Comparison of ENCODE assay signal across 9 mouse cellular contexts in genomic region chr3:92153322-92153721, GRCm38 (mm10). TPM values are rescaled to one million over a fixed set of nuclear protein-coding genes. Genes with fewer than 3 reads are reported as not detected.
DNase-seq lines count a peak whose midpoint lies in the region; ATAC-seq lines count a peak whose summit lies in the region.
"Had no signal": no experiment of that assay in that cellular context is flagged by ENCODE, and none has a peak within 500 bp of the region (broad histone marks: within the 10 kb centered on the region; RNA-seq: fewer than 3 reads in every experiment).

No protein-coding gene starts in this region.

- no peak overlapping the region for H3K4me2 ChIP-seq in kidney, embryonic 14.5 days (replicated peaks; ENCODE audit: low read depth, low read length)
- H3K4me2 ChIP-seq in hindbrain, embryonic 11.5 days (replicated peaks; ENCODE audit: low read depth, low read length), result no peak overlapping the region
- H3K4me2 ChIP-seq: embryonic facial prominence, embryonic 13.5 days had no signal

- no peak overlapping the region for H3K9ac ChIP-seq in kidney, embryonic 14.5 days (ENCODE audit: low read depth, low read length)
- no peak overlapping the region for H3K9ac ChIP-seq in hindbrain, embryonic 11.5 days (ENCODE audit: low read depth, low read length)
- H3K9ac ChIP-seq: embryonic facial prominence, embryonic 13.5 days had no signal

- ATAC-seq in kidney, embryonic 14.5 days (ENCODE audit: low FRiP score, low TSS enrichment), result no peak
- no peak for ATAC-seq in hindbrain, embryonic 11.5 days (ENCODE audit: low FRiP score)

- H3K27me3 ChIP-seq in kidney, embryonic 14.5 days (ENCODE audit: control insufficient read depth, insufficient read depth, low read length), result no peaks in the 10 kb centered on the region
- H3K27me3 ChIP-seq in hindbrain, embryonic 11.5 days (ENCODE audit: control insufficient read depth, insufficient read depth, low read length), result no peaks in the 10 kb centered on the region
- H3K27me3 ChIP-seq: embryonic facial prominence, embryonic 13.5 days had no signal

- no peaks in the 10 kb centered on the region for H3K9me3 ChIP-seq in kidney, embryonic 14.5 days (ENCODE audit: control insufficient read depth, low read length)
- H3K9me3 ChIP-seq in hindbrain, embryonic 11.5 days (ENCODE audit: control insufficient read depth, low read length), result no peaks in the 10 kb centered on the region
- H3K9me3 ChIP-seq: embryonic facial prominence, embryonic 13.5 days had no signal

- intact Hi-C loops in gastrocnemius, postnatal 14 days (cut with DNase I; ENCODE audit: low total_unique reads), result no loop called here

- no peaks in the 10 kb centered on the region for H3K4me1 ChIP-seq in kidney, embryonic 14.5 days (ENCODE audit: control insufficient read depth, insufficient read depth, low read length)
- no peaks in the 10 kb centered on the region for H3K4me1 ChIP-seq in hindbrain, embryonic 11.5 days (replicated peaks; ENCODE audit: control insufficient read depth, insufficient read depth, low read length)
- H3K4me1 ChIP-seq: embryonic facial prominence, embryonic 13.5 days had no signal

- peak; percentile 32 for DNase-seq in kidney, adult 18-20 months
- peak; percentile 27 for DNase-seq in MEL-GATA-1-ER (ENCODE audit: extremely low read depth, low read depth)
- peak; percentile 9 for DNase-seq in c-Kit-negative CD71-positive TER-119-positive erythroid progenitor cells, embryonic 14.5 days (ENCODE audit: low read depth, low spot score)
- DNase-seq in hindbrain, embryonic 11.5 days (ENCODE audit: low spot score), result peak; percentile 78
- DNase-seq in left cerebral cortex, adult 18-20 months (ENCODE audit: low spot score in 2 of 2), result peak; percentile 44 to 63
- DNase-seq in retina, embryonic 14.5 days (ENCODE audit: low spot score), result peak; percentile 82
- no peak for DNase-seq in gastrocnemius, postnatal 14 days

- no peaks in the 10 kb centered on the region for H3K36me3 ChIP-seq in kidney, embryonic 14.5 days (ENCODE audit: control insufficient read depth, insufficient read depth, low read length)
- no peaks in the 10 kb centered on the region for H3K36me3 ChIP-seq in hindbrain, embryonic 11.5 days (ENCODE audit: control insufficient read depth, insufficient read depth, low read length)
- H3K36me3 ChIP-seq: embryonic facial prominence, embryonic 13.5 days had no signal

- no peak overlapping the region for H3K4me3 ChIP-seq in kidney, embryonic 14.5 days (ENCODE audit: low read length)
- H3K4me3 ChIP-seq in hindbrain, embryonic 11.5 days (ENCODE audit: low read depth, low read length), result no peak overlapping the region
- H3K4me3 ChIP-seq: embryonic facial prominence, embryonic 13.5 days had no signal

- H3K27ac ChIP-seq in kidney, embryonic 14.5 days (ENCODE audit: low read depth, low read length), result no peak overlapping the region
- H3K27ac ChIP-seq in hindbrain, embryonic 11.5 days (ENCODE audit: low read depth, low read length), result no peak overlapping the region
- H3K27ac ChIP-seq: embryonic facial prominence, embryonic 13.5 days had no signal

RNA-seq across cellular contexts. Expression of gene Lelp1, which starts 10.8 kb away (rescaled TPM):
- polyA plus RNA-seq in kidney, embryonic 14.5 days (2014; fragmentation: Nextera tagmentation; extraction: Ambion mirVana), result not detected in 2 replicates
- not detected in 2 replicates for polyA plus RNA-seq in hindbrain, embryonic 11.5 days (2014; fragmentation: Nextera tagmentation; extraction: Ambion mirVana)
- not detected for total RNA-seq in left cerebral cortex, adult 18-20 months (2021)
- not detected for total RNA-seq in gastrocnemius, postnatal 14 days (2021)
- polyA plus RNA-seq: embryonic facial prominence, embryonic 13.5 days had no signal

RNA-seq across cellular contexts. Expression of gene Prr9, which starts 29.6 kb away (rescaled TPM):
- polyA plus RNA-seq in kidney, embryonic 14.5 days (2014; fragmentation: Nextera tagmentation; extraction: Ambion mirVana), result not detected in 2 replicates
- not detected in 2 replicates for polyA plus RNA-seq in hindbrain, embryonic 11.5 days (2014; fragmentation: Nextera tagmentation; extraction: Ambion mirVana)
- total RNA-seq in left cerebral cortex, adult 18-20 months (2021), result not detected
- not detected for total RNA-seq in gastrocnemius, postnatal 14 days (2021)
- polyA plus RNA-seq: embryonic facial prominence, embryonic 13.5 days had no signal
